Mouse (Mus musculus) induced T-regulatory cell, adult 2 months (primary cell): ENCODE measurements around the gene Tmem270.

Experiments used
- DNase-seq: peaks from one replicate; pipeline ENCODE4 v3.0.0-alpha.2; 2012; ENCODE audit warnings: low read depth

Gene Tmem270

DNA sequence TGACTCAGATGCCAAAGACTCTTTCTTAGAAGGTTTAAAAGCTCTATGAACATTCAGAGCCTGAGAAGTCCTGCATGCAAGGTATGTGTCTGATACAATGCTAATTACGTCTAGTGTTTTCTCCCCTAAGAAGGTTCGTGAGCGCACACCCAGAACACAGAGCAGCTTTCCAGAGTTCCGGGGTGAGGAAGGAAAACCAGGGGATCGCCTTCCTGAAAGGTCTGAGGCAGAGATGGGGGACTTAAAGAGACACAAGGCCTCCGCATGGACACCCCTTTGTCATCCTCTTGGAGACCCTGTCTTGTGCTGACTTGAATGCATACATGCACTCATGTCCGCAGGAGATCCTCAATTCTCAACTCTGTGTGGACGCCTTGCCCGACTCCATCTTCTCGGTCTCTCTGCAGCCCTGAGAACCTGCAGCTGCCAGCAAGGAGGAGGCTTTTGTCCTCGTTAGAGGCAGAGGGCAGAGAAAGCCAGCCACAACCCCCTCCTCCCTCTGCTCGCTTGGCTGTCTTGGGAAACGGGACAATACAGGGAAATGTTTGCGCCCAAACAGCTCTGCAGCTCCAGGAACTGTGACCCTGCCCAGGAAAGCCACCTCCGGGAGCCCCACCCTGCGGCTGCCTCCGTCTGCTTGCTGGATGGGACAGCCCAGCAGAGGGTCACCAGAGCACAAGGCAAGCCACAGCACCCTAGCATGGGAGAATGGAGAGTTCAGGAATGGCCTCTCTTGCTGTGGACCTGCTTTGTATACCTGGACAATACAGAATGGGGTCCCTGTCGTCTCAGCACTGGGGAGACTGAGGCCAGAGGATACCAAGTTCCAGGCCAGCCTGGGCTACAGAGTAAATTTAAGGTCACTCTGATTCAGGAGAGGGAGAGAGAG lies 18.8 kb downstream of the Tmem270 start:
- DNase-seq, result no peak

DNA sequence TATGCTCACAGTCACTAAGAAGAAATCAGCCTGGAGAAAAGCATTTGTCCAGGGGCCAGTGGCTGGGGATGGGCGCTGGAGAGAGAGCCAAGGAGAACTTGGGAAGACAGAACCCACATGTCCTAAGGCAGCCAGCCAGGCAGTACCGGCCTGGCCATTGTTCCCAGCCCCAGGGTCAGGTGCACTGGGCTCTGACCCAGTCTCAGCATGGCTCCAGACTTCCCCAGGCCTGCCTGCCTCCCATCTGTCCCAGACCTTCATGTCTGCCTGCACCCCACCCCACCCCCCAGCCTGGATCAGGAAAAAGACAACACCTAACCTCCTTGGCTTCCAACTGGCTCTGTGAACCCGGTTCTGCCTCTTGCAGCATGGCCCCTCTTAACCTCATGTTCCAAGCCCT lies 23.5 kb downstream of the Tmem270 start:
- no peak for DNase-seq

DNA sequence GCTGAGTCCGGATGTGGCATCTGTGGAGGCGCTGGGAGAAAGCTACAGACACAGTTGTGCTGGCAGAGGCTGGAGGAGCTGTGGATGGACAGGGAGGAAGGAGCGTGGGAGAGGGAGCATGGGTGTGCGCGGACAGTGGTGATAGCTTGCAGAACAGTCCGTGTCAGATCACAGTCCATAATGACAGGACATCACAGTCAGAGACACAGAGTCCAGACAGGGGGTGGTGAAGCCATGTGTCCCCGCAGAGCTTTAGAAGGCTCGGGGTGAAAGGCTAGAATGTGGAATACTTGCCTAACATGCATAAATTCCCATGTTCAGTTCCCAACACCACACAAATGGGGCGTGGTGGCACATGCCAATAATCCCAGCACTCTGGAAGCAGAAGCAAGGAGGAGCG lies 29.7 kb downstream of the Tmem270 start:
- no peak for DNase-seq

DNA sequence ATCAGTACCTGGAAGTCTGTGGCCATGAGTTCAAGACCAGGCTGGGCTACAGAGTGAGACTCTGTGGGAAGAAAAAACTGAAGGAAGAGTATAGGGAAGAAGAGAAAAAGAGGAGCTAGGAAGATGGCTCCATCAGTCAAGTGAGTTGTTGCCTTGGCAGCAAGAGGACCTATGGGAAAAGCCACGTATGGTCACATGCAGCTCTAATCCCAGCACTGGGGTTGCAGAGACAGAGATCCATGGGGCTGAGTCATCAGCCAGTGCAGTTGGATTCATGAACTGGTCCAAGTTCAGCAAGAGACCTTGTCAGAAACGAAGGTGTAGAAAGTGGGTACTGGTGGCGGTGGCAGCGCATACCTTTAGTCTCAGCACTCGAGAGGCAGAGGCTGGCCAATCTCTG lies 31.3 kb downstream of the Tmem270 start:
- DNase-seq, result no peak

DNA sequence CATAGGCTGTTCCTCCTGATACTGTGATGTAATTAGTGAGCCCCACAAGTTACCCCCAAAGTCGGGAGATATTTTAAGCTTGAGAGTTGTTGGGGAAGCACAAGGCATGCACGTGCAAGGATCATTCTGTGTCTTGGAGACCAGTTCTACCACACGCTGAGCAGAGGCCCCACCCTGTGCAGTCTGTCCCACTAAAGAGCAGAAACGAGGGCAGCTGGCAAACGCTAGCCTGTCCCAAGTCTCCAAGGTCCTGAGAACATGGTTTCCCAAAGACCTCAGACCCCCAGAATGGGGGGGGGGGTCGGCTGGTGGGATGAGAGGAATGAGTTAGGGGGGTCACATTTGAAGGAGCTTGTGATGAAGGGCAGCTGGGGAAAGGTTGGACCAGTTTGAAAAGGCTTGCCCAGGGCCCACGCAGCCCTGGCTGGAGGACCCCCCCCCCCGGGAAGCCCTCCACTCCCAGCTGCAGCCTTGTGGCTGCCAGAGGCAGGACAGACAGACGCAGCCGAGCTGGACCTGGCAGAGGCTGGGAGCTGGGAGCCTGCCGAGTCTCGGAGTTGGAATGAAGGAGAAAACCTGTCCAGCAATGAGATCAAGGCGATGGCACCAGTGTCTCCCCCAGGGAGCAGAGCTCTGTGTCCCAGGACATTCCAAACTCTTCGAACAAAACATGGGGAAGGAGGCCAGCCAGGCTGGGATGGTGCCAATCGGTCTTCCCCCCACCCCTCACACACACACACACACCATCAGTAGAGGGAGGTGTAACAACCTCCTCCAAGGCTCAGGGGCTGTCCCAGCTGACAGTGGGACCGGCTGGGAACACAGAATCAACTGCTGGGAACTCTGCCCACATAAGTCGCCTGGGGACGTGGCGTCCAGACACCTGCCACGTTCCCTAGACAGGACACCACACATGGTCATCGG lies 32.3 kb downstream of the Tmem270 start:
- no peak for DNase-seq

DNA sequence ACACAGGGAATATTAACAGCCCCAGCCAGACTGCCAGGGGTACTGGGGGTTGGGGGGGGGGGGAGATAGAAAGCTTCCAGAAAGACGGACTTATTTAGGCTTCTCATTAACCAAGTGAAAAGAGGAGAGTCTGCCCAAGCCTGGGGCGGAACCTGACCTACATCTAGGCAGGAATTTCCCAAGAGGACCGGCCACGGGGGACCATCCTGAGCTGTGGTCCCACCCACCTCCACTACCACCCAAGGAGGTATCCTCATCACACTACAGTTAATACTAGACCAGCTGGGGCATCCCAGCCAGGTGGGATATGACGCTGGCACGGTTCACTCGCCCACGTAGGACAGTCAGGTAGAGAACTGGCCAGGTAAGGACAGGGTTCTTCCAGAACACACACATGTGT lies 33.5 kb downstream of the Tmem270 start:
- no peak for DNase-seq

DNA sequence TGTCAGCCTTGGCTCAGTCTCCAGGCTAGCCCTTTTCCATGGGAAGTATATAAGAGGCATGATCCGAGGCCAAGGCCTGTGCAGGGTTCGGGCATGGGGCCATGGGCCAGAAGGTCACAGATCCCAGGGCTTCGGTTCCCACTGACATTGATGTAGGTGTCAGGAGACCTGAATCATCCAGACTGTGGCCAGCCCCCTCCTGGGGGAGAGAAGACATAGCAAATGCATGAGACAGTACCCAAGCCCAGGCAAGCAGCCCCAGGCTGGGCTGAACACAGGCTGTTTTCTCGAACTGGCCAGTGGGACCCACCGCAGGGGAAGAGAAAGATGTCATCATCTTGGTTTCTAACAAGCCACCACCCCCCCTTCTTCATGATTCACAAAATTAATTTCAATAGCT lies 33.9 kb downstream of the Tmem270 start:
- no peak for DNase-seq

DNA sequence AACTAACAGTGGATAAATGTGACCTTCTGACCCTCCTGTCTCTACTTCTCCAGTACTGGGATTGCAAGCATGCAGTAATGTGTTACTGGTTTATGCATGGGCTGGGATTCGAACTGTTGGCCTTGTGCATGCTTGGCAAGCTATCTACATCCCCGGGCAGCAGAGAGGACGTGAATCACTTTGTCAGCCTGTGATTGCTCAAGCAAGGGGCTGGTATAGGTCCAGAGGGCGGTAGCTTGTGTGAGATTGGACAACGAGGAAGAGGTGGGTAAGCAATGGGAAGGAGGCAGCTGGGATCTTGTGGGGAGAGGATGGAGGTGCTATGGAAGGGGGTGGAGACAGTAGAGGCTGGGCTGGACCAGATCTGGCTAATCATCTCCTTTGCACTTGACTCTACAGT lies 38.0 kb downstream of the Tmem270 start:
- no peak for DNase-seq

DNA sequence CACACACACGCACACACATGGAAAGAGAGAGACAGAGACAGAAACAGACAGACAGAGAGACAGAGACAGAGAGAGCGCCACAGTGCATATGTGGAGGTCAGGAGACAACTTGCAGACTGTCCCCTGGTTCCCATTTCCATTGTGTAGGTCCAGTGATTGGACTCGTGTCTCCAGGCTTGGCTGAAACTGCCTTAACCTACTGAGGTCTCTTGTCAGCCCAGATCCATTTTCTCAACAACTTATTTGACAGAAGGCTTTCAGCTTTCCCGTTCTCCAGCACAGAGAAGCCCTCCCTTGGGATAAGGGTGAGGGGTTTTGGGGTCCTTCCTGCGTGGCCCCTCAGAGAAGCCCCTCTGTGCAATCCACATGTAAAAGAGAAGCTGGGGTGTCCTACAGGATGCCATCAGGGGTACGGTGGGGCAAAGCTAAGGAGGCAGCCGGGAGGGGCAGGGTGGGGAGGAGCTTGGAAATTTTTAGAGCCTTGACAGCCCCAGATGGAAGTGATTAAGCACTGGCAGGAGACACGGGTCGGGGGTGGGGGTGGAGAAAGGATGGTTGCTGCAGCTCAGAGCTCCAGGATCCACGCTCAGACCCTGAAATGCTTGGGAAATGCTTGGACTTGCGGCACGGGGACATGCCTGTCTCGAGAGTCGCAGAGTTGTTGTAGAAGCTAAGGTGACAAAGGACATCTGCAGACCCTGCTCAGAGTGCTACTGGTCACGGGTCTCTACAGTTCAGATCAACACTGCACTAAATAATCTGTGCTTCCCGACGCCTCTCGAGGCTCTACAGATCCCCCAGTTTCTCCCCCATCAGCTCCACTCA lies 39.0 kb downstream of the Tmem270 start:
- no peak for DNase-seq

DNA sequence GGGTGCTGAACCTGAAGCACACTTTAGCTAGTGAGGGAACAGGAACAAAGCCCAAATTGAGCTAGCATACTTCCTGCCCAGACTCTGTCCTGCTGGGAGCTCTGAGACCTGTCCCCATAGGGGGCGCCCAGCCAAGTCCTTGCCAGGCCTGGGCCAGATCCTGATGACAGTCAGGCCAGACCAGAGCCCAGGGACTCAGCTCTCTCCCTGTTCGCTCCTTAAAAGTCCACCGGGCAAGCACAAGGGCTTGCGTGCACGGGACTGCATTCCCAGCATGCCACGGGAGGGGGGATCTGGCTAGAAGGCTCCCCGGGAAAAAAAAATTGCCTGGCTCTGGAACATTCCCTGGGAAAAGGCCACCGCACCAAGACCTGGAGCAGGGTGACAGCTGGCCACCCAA lies 41.4 kb downstream of the Tmem270 start:
- DNase-seq, result no peak

DNA sequence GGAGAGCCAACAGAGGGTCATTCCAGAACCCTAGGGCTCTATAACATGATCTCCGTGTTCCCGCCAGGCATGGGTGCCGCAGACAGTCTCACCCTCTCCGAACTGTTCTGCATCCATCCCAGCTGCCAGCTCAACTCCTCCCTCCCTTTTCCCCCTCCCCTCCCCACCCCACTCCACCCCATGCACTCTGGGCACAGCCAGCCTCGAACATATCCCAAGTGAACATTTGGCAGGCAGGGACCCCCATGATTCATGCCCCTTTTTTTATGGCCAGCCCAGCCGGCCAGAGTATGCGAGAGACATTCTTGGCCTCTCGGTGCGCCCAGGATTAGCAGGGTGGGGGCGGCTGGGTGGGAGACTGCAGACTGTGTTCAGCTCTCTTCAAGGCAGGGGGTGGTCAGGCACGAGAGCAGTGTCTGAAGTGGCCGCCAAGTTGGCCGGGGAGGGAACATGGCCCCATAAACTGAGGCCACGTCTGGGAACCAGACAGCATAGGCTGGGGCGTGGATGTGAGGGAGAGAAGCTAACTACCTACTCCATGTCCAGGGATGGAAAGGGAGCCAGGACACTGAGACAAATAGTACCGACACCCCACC lies 44.5 kb downstream of the Tmem270 start:
- DNase-seq, result no peak

DNA sequence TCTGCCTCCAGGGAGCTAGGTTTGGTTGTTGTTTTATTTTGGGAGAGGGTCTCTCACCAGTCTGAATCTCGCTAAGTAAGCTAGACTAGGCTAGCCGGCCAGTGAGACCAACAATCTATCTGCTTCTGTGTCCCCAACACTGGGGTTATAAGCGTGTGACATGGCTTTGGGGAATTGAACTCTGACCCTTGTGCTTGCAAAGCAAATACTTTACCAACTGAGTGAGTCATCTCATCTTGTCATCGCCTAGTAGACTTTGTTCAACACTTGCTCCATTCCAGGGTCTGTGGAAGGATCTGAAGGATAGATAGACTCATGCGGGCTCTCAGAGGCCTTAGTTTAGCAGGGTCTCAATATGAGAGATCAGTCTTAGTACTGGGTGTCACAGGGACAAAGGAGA lies 47.3 kb downstream of the Tmem270 start:
- no peak for DNase-seq

DNA sequence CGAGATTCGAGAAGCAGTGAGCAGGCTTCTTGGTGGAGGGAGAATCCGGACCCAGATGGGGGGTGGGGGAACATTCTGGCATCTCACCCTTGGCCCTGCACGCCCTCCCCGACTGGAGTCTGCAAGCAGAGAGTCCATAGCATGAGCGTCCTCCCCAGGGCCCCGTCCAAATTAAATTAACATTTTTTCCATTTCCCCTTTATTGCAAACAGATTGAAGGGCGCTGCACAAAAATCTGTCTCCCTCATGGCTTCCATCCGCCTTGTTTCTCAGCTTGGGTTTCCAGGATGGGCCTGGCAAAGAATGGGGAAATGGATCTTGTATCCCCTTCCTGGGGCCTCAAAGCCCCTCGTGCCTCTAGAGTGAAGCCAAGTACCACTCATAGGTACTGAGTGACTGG lies 48.2 kb downstream of the Tmem270 start:
- no peak for DNase-seq

DNA sequence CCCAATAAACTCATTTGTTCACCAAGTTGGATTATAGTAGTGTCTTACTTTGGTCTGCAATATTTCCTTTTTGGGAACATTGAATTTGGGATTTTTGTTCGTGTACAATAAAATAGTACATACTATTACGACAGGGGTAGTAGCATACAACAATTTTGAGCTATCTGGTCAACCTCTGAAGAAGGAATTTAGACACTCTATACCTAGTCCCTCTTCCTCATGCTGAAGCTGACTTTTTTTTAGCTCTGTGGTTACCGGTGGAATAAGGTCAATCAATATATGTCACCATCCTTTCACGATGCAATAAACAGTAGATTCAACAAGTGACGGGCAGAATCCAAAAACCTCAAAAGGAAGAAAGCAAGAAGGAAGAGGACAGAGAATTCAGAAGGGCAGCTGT lies 53.7 kb downstream of the Tmem270 start:
- no peak for DNase-seq
